Mouse (Mus musculus) heart, adult 8-10 months (tissue): ENCODE measurements around the gene Tenm4. TPM values are rescaled to one million over a fixed set of nuclear protein-coding genes. Genes with fewer than 3 reads are reported as not detected.
"Not testable (repeated sequence)": the region's sequence is repeated elsewhere in the genome, so short reads cannot be mapped to it uniquely, and the experiment has no call there.

Experiments
- DNase-seq: peaks from one replicate; pipeline ENCODE4 v3.0.0; 2022; ENCODE audit warnings: low spot score
- total RNA-seq, 4 experiments: library from RNA; stranded (reverse); gene quantifications; 2 replicates each; pipeline ENCODE4 v1.2.4; 2022

Tenm4 gene
- total RNA-seq, 4 experiments from 2014 or later = 0.34 to 1.4 (median 1.00) TPM

DNA sequence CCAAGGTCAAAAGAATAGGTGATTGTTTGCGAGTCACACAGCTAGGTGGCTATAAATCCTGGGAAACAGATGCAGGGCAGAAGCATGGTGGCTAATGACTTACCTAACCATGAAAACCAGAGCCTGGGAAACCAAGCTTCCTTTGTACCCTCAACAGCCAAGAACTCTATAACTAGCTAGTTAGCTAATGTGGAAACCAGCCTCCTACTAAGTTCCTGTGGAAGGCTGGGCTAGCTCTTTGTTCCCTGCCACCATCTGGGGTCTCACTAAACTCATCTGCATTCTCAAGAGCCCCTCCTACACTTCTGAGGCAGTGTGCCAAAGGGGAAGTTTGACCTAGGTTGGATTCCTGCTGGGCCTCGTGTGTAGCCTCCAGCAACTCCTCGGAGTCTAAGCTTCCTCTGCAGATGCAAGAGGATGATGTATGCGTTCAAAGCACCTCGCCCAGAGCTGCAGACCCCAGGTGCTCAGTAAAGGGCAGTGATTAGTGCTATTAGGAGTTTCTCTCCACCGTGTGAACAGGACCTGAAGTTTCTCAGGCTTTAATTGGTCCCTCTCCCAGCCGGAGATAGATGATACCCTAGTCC, 719.1 kb downstream of the Tenm4 start:
- DNase-seq = no peak

DNA sequence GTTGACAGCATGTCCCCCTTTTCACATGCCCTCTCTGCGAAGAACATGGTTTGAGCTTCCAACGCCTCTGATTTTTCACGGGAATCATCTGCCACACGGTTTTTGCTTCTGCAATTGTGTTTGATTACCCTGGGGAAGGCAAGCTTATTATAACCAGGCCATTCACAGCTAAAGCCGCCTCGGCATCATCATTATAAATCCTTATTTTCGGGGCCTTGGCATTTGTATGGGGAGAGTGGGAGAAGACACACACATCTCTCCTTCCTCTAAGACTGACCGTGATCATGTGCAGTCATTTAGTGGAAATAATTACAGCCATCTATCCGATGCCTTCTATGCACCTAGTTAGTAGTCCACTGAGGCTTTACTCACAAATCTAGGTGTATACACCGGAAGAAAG, 719.9 kb downstream of the Tenm4 start:
- DNase-seq = no peak

DNA sequence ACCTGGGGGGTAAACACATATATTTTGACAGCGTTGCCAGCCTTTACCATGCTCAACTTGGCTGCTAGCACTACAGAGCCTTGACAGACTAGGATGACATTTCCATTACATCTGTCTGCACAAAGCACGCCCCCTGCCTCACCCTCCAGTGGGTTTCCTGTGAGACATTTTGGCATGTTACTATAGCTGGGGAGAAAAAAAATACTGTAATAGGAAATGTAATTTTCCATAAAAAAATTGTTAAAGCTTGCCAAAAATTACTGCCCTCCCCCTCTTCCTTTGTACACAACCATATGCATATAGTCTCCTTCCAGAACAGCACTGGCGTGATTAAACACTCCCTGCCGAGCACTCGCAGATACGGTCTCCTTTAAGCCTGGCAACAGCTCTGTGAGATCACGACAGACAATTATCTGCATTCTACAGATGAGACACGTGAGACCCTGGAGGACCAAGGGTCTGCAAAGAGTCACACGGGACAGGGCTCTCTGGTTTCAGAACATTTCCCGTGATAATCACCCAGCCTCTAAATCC, 728.1 kb downstream of the Tenm4 start:
- DNase-seq = no peak

DNA sequence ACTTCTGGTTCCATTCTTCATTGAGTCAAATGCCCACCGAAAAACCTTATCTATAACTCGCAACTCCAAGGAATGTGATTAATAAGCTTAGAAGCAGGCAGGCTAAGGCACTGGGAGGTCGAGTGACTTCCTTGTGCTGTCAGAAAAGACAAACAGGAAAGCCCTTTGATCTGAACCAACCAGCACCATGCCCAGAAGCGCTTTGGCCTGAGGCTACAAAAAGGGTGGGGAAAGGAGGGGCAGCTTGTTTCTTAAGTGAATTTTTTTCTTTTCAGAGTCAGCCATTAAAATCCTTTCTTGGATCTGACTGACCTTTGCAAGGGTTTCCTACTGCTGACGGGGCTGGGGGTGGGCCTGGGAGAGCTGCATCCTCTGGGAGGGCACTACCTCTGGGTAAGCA, 731.1 kb downstream of the Tenm4 start:
- DNase-seq = no peak

GRCm38 (mm10) chr7:96903088-96903985, 732.3 kb downstream of the Tenm4 start:
- DNase-seq = no peak

GRCm38 (mm10) chr7:96904442-96904841, 733.4 kb downstream of the Tenm4 start:
- DNase-seq = no peak

GRCm38 (mm10) chr7:96904936-96905335, 733.9 kb downstream of the Tenm4 start:
- no peak for DNase-seq

GRCm38 (mm10) chr7:96905422-96905821, 734.4 kb downstream of the Tenm4 start:
- DNase-seq = no peak

DNA sequence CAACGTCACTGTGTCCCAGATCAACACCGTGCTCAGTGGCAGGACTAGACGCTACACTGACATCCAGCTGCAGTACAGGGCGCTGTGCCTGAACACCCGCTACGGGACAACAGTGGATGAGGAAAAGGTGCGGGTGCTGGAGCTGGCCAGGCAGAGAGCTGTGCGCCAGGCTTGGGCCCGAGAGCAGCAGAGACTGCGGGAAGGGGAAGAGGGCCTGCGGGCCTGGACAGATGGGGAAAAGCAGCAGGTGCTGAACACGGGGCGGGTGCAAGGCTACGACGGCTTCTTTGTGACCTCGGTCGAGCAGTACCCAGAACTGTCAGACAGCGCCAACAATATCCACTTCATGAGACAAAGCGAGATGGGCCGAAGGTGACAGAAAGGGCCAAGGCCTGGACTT, 735.2 kb downstream of the Tenm4 start:
- DNase-seq = no peak

GRCm38 (mm10) chr7:96907971-96908680, 737.1 kb downstream of the Tenm4 start:
- DNase-seq = no peak

DNA sequence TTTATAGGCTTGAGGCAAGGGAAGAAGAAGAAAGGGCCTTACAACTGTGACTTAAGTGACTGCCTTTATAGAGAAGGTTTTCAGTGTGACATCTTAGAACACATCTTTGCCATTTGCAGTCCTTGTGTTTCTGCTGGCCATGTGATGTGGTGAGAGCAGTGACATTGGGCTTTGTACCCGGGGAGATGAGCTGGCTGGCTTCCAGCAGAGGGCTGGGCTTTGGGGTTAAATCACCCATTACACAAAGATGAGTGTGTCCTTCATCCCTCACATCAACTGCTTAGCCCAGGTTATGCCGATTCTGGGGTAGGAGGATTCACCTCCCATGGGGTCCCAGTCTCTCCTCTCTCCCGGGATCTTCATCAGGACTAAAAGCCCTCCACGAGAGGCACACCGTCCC, 738.8 kb downstream of the Tenm4 start:
- DNase-seq = no peak

GRCm38 (mm10) chr7:96910310-96910960, 739.4 kb downstream of the Tenm4 start:
- DNase-seq = no peak

DNA sequence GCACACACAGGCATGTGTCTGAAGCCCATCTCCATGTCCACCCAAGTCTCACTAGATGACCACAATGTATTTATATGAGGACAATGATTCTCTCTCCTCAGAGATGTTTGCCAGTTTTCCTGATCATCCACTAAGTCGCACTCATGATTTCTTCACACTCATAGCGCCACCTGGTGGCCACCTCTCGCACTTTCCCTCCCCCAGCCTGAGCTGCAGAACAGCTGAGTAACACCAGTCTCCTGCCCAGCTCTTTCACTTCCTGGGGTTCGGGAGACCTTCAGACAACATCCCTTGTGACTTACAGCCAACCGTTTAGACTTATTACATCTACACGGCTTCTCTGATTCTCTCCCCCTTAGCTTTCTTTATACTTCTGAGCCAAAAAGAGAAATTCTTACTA, 743.0 kb downstream of the Tenm4 start:
- peak; percentile 69 for DNase-seq

DNA sequence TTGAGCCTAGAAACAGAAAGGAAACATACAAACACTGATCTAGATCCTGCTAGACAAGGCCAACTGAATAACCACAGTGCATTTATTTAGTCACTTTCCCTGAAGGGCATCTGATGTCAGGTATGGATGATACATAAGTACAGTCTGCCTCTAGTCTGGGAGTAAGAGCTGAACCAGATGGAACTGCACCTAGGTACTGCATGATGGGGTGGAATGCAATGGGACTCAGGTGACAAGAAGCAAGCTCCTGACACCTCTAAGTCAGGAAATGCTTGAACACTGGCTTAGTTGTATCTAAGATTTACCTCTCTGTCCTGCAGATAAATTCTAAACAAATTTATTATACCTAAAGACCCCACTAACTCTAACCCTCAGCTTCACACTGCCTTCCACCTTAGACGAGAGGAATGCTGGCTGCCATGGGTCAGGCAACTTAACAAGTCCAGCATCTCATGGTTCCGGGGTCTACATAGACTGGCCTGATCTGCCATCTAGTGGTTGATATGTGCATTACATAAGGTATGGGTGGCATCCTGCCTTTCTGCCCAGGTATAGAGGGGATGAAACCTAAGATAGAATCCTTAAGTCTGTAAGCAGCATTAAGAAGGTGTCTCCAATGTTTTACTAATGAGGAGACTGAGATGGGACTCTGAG, 744.5 kb downstream of the Tenm4 start:
- peak; percentile 56 for DNase-seq

GRCm38 (mm10) chr7:96920447-96921095, 749.5 kb downstream of the Tenm4 start:
- DNase-seq = no peak

- no peak for DNase-seq
Observed at GRCm38 (mm10) chr7:96922927-96923326, 751.9 kb downstream of the Tenm4 start.

DNA sequence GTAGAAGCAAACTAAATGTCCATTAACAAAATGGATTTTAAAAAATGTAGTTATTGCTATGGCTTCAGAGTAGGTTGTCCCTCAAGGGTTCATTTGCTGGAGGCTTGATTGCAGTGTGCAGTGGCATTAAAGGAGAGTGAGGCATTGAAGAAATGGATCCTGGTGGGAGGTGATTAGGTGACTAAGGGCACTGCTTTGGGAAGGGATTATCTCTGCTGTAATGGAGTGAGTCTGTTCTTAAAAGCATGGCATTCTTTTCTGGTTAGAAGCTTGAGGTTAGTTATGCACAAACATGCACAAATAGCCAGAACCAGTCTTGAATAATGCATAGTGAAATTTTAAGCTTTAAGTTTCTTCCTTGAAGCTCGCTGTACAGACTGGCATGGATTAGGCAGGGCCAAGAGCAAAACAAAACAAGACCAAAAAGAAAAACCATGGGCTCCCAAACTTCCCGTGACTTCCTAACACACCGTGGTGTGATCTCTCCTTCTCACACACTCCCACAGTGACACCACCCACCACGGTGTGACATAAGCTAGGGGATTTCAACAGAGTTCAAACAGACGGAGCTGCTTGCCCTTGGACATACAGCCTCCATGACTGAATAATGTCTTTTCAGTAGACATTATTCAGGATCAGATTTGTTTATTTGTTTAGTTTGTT, 772.8 kb downstream of the Tenm4 start:
- no peak for DNase-seq

DNA sequence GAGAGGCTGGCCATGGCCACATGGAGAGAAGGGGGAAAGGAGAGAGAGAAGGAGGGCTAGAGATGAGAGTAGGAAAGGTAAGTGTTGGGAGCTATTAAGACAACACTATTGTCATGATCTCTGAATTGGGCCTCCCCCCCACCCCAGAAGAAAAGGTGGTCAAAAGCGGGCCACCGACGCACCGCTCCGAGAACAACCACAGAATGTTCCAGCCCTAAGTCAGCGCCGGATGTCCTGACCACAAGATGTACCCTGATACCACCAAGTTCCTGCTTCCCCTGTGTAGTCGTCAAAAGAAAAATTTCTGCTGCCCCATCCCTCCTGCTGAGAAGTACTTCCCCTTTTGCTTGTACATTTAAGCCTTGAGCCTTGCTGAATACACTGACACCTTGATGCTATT, 775.5 kb downstream of the Tenm4 start:
- not testable (repeated sequence) for DNase-seq

DNA sequence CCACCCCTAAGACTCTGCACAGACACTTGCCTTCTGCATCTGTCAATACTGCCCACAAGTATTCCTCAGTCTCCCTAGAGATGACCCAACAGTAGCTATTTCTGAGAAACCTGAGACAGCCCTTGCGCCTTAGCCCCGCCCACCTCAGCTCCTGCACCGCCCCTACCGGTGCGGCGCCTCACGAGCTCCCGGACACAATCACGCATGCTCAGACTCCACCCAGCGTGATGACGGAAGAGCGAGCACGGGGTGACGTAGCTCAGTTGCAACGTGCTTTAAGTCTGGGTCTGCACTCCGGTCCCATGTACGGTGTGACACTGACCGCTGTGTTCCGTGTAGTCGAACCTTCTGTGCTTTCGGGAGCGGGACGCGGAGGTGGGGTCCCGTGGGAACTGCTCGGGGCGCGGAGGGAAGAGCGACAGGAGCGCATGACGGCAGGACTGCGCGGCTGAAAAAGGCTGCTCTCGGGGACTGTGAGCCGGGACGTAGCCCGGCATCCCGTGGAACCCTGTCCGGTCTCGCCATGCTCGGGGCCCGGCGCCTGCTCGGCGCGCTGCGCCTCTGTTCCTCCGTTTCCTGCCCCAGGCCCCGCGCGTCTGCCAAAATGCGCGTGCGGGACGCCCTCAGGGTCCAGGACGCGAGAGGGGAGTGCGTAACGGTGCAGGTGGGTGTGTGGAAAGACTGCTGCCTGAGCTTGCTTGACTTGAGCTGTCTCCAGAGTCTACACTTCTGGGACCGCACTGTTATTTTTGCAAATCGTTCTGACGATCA, 780.4 kb downstream of the Tenm4 start, which contains the start of gene Nars2:
Nars2 (plus strand) TSS at position 225 of the 771 bp plus-strand sequence.
- DNase-seq = peak; percentile 91
